Mouse (Mus musculus): Measurements from ENCODE around the gene Reep3.
"Not testable (repeated sequence)": the region's sequence is repeated elsewhere in the genome, so short reads cannot be mapped to it uniquely, and the experiment has no call there.

Gene Reep3

GRCm38 (mm10) chr10:67010521-67010920, 86.2 kb downstream of the Reep3 start:
- no peak for DNase-seq

DNA sequence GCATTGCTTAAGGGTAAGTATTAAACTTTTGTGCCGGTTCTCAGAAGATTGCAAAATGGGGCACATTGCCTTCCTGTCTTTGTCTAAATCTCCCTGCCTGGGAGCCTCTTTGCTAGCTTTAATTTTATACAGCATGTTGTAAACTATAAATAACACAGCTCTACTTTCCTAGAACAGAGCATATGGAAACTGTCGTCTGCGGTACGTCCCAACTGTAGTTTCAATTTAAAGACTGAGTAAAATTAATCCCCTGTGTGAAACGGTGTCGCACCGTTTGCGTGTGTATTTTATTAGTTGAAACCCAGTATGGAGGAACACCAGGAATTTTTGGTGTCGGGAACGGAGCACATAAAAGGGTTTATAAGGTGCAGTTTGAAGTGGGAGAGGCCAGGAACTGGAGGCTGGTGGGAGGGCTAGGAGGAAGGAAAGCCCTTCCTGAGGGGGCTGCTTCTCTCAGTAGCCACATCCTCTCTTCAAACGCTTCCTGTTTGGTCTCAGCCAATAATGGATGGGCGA, 92.2 kb downstream of the Reep3 start:
- no peak for DNase-seq

DNA sequence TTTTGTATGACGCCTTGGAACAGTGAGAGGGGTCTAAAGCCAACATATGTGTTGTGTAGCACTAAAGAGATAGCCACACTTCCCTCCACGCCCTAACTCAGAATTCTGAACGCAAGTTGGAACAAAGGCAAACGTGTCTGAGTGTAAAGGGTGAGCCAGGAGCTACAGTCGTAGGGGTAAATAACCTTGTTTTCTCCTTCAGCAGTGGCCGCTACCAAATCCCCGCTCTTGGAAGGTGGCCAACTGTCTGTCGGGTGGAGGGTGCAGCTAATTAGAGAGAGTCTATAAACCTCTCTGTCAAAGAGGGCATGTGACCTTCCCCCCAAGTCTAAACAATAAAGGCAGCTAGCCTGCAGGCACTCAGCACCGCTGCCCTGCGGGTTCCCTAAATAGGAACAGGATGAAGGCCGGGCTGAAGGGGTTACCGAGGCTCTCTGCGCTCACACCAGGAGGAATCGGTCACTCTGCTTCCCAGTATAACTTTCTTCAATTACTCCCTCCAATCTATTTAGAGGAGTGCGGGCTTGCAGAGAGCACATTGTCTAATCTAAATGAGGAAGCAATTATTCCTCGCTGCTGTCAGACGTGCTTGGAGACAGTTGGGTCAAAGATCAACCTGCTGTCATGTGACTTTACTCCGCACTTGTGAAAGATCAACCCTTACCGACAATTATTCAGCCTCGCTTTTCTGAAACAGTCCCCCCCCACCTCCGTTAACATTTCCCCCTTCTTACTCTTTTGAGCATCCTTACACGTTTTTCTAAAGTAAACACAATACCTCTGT, 92.8 kb downstream of the Reep3 start:
- no peak for DNase-seq

- DNase-seq: no peak
Observed at GRCm38 (mm10) chr10:67003009-67003742, 93.6 kb downstream of the Reep3 start.

DNA sequence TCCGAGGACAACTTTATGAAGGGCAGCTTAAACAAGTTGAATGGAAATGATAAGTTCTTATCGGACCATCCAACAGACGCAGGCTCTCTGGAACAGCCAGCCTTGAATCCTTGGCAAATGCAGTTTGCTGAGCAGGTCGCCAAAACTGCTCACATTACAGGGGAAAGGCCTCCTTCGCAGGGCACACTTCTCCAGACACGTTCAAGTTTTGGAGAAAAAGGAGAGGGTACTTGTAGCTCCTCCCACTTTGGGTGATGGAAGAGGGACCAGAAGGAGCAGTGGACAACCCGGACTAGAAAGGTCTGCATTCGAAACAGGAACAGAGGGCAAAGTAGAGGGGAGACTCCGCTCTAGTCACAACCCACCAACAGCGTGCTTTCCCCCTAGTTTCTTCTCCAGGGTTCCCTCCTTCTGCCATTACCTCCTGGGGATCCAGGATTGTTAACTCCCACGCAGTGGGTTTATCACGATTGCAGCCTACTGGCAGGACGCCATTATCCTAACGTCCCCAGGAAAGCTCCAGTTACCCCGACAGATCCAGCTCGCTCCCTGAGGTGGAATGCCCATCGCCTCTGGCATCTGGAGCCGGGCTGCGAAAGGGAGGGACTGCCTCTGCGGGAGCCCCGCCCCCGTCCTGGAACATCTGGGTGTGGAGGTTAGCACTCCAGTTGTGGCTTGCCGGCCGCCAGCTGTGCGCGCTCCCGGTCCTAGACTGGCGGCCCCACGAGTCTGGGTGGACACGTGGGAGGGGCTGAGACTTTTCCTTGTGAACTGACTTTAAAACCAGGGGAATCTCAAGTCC, 94.3 kb downstream of the Reep3 start:
- DNase-seq: peak; percentile 44

DNA sequence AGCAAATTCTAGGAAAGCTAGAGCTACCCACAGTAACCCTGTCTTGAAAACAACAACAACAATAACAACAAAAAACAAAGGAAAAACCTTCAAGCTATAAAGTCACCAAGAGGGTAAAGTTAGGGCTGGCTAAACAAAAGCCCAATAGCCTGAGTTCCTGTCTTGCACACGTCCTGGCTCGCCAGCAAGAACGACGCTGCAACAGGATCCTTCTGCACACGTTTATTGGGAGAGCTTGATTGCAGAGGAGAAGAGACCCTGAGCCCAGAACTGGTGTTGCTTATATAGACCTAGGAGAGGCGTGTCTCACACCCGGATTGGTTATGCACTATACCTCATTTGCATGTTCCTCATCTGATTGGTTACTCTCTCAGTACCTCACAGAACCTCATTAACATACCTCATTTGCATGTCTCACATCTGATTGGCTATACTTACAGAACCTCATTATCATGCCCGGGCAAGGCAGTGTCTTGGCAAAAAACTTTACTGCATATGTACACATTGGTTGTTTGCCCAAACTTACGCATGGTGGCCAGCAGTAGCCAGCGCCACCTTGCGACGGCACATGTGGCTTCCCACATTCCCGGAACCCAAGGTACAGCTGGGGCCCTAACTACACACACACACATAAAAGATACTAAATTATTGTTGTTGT, 95.7 kb downstream of the Reep3 start:
- DNase-seq: not testable (repeated sequence)

DNA sequence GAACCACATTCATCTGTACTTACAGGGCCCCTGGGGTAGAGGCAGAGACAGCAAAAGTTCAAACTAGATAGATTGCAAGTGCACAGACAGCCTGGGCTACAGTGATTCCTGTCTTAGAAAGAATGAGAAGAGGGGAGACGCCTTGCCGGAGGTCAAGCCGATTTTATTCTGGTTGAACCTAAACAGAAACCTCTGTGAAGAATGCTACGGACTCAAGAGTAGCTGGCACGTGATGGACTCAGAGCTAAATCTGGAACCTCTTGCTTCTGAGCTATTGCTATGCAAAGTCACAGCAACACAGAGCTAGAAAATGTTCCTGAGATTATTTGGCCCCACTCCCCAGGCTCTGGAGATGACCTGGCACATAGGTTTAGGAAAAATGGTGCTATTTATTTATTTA, 96.6 kb downstream of the Reep3 start:
- DNase-seq: no peak

DNA sequence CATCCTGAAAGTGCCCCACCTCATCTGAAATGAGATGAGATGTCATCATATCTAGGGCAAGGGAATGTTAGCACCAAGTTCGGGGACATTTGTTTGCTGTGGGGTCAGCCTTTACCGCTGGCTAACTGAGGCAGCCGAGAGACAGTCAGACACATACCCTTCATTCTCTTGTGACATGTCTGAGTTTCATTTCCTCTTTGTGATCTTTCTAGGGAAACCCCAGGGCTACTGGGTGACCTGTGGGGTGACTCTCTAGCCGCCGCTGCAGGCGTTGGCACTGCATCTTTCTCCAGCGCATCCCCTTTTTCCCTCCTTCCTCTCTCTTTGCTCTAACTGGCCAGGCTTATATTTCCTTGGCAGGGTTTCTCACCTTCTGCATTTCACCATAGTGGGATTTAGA, 98.0 kb downstream of the Reep3 start:
- DNase-seq: no peak

- DNase-seq: no peak
Observed at GRCm38 (mm10) chr10:66995181-66995580, 101.6 kb downstream of the Reep3 start.

GRCm38 (mm10) chr10:66994469-66994868, 102.3 kb downstream of the Reep3 start:
- DNase-seq: no peak

DNA sequence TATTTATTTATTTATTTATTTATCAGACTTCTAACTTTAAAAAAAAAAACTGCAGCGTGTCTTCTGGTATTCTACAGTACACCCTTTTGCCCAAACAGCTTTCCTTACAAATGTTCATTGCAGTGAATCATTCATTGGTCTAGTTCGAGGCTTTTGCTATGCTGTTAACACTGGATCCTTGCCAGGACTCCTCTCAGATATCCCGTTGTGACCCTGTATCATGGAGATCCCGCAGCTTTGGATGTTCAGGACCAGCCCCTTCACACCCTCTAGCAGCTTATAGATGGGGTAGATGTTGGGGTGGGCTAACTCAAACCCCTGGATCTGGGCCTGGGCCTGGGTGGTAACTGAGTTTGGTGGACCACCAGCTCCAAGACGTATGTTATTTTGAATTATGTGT, 104.2 kb downstream of the Reep3 start:
- no peak for DNase-seq

DNA sequence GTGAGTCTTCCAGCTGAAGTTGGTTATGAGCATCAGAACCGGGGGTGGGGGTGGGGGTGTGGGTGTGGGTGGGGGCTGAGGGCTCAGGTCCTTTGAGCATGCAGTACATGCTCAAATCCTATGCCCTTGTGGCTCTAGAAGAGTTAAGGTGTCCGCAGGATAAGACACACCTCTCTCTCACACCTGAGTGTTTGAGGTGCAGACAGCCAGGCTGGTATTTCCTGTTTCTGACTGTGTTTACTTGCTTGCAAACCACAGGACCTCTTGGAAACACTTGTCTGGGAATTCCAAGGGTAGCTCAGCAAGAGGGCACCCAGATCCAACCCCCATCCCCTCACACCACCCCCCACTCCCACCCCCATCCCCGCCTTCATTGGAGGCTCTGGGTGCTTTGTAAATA, 106.2 kb downstream of the Reep3 start:
- no peak for DNase-seq

GRCm38 (mm10) chr10:66983043-66983442, 113.7 kb downstream of the Reep3 start:
- DNase-seq: no peak

- no peak for DNase-seq
Observed at GRCm38 (mm10) chr10:66978215-66978614, 118.5 kb downstream of the Reep3 start.

DNA sequence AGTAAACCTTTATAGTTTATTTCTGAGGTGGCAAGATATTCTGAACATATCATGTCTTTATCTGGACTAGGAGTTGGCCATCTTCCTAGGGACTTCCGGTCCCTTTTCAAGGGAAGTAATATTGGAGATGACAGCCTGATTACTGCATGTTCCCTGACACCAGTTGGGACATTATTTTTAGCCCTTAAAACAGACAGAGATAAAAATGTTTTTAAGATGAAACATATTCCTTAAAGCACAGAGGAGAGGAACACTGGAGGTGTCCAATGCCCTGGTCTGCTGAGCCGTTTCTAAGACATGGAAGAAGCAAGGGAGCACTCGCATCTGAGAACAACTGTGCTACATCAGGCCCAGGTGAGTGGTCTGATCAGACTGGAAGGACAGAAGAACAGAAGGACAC, 119.7 kb downstream of the Reep3 start:
- DNase-seq: no peak

DNA sequence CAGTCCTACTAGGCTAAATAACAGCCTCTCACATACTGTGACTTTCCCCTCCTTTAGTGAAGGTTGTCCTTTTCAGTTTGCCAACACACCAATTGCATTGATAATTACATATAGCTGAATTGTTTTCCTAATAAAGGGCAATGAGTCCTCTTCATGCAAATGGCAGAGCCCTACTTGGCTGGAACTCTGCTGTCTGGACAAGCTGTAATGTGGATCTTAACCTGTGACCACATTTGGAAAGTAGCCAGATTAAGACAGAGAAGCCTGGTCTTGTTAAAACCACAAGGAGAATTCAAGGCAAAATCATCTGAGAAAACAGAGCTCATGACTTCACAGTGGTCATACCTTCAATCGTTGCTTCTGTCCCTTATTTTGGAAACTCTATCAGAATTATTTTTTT, 121.3 kb downstream of the Reep3 start:
- DNase-seq: no peak

DNA sequence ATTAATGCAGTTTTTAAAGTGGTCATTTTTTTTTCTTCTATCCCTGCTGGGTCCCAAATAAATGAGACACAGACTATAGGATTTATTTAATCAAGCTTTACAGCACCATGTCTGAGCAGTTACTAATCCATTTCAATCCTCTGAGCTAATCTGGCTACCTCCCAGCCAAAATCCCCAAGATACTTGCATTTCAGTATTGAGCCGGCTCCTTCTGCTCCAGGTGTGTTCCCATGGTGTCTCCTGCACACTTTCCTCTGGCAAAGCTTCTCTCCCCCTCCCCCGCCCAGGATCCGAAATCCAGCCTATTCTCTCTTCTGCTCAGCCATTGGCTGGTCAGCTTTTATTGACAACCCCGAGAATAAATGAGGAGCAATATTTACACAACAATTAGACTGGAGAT, 122.3 kb downstream of the Reep3 start:
- DNase-seq: no peak

DNA sequence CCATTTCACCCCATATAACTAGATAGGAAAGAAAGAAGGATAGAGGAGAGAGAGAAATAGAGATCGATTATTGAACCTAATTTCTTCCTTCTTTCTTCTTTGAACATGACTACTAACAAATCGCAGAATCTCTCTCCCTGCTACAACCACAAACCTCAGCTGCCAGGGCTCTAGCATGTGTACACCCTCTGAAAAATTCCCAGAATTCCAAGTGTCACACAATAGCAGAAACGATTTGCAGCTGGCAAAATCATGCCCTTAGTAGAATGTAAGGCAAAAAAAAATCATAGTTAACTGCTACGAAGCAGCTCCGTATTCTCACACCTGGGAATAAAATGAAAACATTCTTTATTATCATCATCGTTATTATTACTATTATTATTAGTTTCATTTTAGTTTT, 122.9 kb downstream of the Reep3 start:
- DNase-seq: no peak

GRCm38 (mm10) chr10:66973274-66973673, 123.5 kb downstream of the Reep3 start:
- DNase-seq: no peak

- no peak for DNase-seq
Observed at GRCm38 (mm10) chr10:66970336-66971115, 126.2 kb downstream of the Reep3 start.

DNA sequence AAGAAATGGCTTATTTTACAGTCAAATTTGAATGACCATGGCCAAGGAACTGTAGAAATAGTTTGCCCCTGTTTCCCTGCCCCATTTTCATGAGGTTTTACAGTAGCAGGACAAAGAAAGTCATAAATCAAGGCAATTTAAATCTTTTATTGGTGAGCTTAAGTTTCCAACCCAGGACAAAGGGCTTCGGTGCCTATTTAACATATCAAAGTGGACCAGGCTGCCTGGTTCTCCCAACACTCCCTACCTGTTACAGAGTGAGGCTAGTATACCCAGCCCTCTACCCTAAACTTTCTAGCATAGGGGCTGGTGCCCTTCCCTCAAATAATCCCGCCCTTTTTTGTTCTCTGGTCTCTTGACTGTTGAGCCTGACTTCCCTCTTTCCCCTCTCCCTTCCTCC, 127.2 kb downstream of the Reep3 start:
- DNase-seq: no peak

DNA sequence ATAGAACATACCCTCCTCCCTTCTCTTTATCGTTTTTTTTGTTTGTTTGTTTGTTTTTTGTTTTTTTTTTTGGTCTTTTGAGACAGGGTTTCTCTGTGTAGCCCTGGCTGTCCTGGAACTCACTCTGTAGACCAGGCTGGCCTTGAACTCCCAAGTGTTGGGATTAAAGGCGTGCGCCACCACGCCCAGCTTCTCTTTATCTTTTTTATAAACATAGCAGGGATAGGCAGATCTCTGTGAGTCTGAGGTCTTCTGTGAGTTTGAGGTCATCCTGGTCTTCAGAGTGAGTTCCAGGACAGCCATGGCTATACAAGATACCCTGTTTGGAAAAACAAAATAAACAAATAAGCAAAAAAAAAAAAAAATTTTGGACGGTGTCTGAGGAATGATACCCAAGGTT, 127.7 kb downstream of the Reep3 start:
- DNase-seq: no peak

Data from cerebellum, adult 11-12 months (tissue).